Mouse (Mus musculus) hindbrain, embryonic 11.5 days (tissue): ENCODE measurements around the gene Mtr. TPM values are rescaled to one million over a fixed set of nuclear protein-coding genes. Genes with fewer than 3 reads are reported as not detected.

Source experiments
- ATAC-seq: fragments of 200-750 bp; cut with Nextera tagmentation; 2 replicates; pipeline ENCODE4 v1.8.0; 2017; ENCODE audit warnings: mild to moderate bottlenecking, moderate TSS enrichment, moderate library complexity; ENCODE audit not compliant: low FRiP score
- DNase-seq: peaks from one replicate; pipeline ENCODE4 v3.0.0-alpha.2; 2015; ENCODE audit warnings: low spot score
- H3K27ac ChIP-seq: fragments of 300-500 bp; sonication (generic); 2 replicates; pipeline ENCODE4 v1.5.1; 2014; ENCODE audit warnings: mild to moderate bottlenecking, low read depth, low read length
- H3K27me3 ChIP-seq: fragments of 300-500 bp; sonication (generic); 2 replicates; pipeline ENCODE4 v1.6.1; 2014; ENCODE audit warnings: mild to moderate bottlenecking, low read length, moderate library complexity, mixed read lengths; ENCODE audit not compliant: control insufficient read depth, insufficient read depth
- H3K36me3 ChIP-seq: fragments of 300-500 bp; sonication (generic); 2 replicates; pipeline ENCODE4 v1.6.1; 2014; ENCODE audit warnings: mild to moderate bottlenecking, low read length, moderate library complexity, mixed read lengths; ENCODE audit not compliant: control insufficient read depth, insufficient read depth
- H3K4me1 ChIP-seq: fragments of 300-500 bp; sonication (generic); replicated peaks from 2 replicates; pipeline ENCODE4 v1.6.1; 2014; ENCODE audit warnings: low read length, mixed read lengths; ENCODE audit not compliant: control insufficient read depth, insufficient read depth
- H3K4me2 ChIP-seq: fragments of 300-500 bp; sonication (generic); replicated peaks from 2 replicates; pipeline ENCODE4 v1.6.1; 2014; ENCODE audit warnings: mild to moderate bottlenecking, low read depth, low read length
- H3K4me3 ChIP-seq: fragments of 300-500 bp; sonication (generic); 2 replicates; pipeline ENCODE4 v1.5.1; 2014; ENCODE audit warnings: low read depth, low read length
- H3K9ac ChIP-seq: fragments of 300-500 bp; sonication (generic); 2 replicates; pipeline ENCODE4 v1.6.1; 2014; ENCODE audit warnings: low read depth, low read length
- H3K9me3 ChIP-seq: fragments of 300-500 bp; sonication (generic); 2 replicates; pipeline ENCODE4 v1.6.1; 2016; ENCODE audit warnings: low read length; ENCODE audit not compliant: control insufficient read depth
- WGBS: fragments of 180-500 bp; shearing (Covaris S2); extraction: QIAGEN DNeasy Blood & Tissue Kit; methylation state at CpG from one replicate; pipeline ENCODE4 v1.1.7; 2014; 5-methylcytosine and 5-hydroxymethylcytosine counted together
- polyA plus RNA-seq: library from polyadenylated mRNA; unstranded; fragments of >200 nt; fragmentation: Nextera tagmentation; extraction: Ambion mirVana; gene quantifications from 2 replicates; pipeline ENCODE4 v1.2.1, GENCODE M21; 2014

Mtr gene
- polyA plus RNA-seq, 1 experiment from 2014 or later, result 11.5 TPM

DNA sequence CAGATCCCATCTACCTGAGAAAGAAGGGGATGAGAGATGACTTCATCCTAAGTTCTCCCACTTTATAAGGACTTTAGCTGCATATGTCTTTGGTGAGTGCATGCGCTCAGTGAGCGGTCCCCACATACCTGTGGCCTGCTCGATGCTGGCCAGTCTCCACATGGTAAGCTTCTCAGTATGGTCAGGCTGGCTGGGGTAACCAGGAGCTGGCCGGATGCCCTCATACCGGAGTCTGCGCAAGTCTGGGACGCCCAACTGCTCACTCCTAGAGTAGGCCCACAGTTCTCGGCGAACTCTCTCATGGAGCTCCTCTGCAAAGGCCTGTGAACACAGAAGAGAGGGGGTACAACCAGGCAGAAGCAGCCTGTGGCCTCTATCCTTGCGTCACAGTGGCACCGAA, 68.7 kb downstream of the Mtr start:
- no peak for DNase-seq
- H3K27me3 ChIP-seq, result no peaks in the 10 kb centered on the region
- no peak overlapping the region for H3K27ac ChIP-seq
- no peak for ATAC-seq
- H3K36me3 ChIP-seq, result no peaks in the 10 kb centered on the region
- no peaks in the 10 kb centered on the region for H3K9me3 ChIP-seq
- H3K4me2 ChIP-seq, result no peak overlapping the region
- 96% methylated on average over 11 of the region's 11 CpGs for WGBS
- H3K9ac ChIP-seq, result no peak overlapping the region
- H3K4me3 ChIP-seq, result no peak overlapping the region
- H3K4me1 ChIP-seq, result no peaks in the 10 kb centered on the region

DNA sequence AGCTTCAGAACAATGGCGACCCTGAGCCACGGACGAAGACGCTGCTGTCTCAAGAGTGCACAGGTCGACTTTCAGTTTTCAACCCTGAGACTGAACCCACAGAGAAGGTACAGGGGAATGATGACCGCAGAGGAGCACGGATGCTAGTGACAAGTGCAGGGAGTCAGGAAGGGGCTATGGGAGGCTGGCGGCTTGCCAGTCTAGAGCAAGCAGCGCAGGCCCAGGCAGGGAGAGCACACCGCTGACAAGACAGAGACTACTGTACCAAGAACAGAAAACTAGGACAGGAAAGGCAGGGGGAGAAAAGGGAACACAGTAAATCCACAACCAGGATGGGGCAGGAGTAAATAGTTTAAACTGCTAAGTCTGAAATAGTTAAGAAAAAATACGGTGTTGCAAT, 69.1 kb downstream of the Mtr start:
- Histone ChIP-seq H3K4me1 (no peaks in the 10 kb centered on the region), H3K9me3 (no peaks in the 10 kb centered on the region), H3K27ac (no peak overlapping the region), H3K4me2 (no peak overlapping the region), H3K36me3 (no peaks in the 10 kb centered on the region), H3K4me3 (no peak overlapping the region), H3K9ac (no peak overlapping the region), H3K27me3 (no peaks in the 10 kb centered on the region)
- DNase-seq (no peak), ATAC-seq (no peak)
- WGBS, result 89% methylated on average over 11 of the region's 11 CpGs

DNA sequence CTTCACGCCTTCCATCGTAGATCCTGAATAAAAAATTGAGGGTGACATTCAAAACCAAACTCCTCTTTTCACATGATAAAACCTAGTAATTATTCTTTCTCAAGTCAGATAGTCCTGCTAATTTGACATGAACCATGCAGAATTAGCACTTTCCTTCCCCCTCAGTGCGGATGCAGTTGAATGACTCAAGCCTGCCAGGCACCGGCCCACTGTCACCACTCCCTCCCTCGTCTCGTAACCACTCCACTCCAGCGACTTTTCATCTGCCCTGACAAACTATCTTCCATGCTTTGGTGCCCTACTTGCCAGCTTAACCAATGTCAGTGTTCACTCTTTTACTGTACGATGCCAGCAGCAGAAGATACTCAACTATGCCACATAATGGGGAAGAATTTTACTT, 78.4 kb downstream of the Mtr start:
- 67% methylated on average over 8 of the region's 8 CpGs for WGBS

DNA sequence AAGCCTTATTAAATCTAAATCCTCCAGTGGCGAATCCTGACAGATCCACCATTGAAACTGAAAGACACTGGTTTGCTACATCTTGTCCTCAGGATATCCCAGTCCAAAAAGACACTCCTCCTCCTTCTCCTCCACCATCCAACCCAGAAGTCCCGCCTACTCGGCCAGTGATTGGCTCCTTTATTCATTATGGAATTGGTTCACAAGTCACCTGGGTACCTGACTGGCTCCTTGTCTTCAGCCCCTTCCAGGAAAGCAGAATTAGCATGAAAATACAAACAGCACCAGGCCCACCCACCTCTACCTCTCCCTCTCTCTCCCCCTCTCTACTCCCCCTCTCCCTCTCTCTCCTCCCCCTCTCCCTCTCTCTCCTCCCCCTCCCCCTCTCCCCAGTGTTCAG, 81.2 kb downstream of the Mtr start:
- ATAC-seq (no peak), DNase-seq (no peak)
- no peak overlapping the region for H3K4me2 ChIP-seq
- no peaks in the 10 kb centered on the region for H3K4me1 ChIP-seq
- no peak overlapping the region for H3K4me3 ChIP-seq
- WGBS, result 29% methylated on average over 3 of the region's 3 CpGs
- H3K27me3 ChIP-seq, result no peaks in the 10 kb centered on the region
- H3K36me3 ChIP-seq, result no peaks in the 10 kb centered on the region
- no peaks in the 10 kb centered on the region for H3K9me3 ChIP-seq
- H3K9ac ChIP-seq, result no peak overlapping the region
- H3K27ac ChIP-seq, result no peak overlapping the region

More for the DNA sequence above, 78.4 kb downstream of the Mtr start:
- H3K4me1 ChIP-seq, result no peaks in the 10 kb centered on the region
- no peak overlapping the region for H3K4me2 ChIP-seq
- H3K9ac ChIP-seq, result no peak overlapping the region
- H3K9me3 ChIP-seq, result no peaks in the 10 kb centered on the region
- no peaks in the 10 kb centered on the region for H3K36me3 ChIP-seq
- no peak for ATAC-seq
- H3K27ac ChIP-seq, result no peak overlapping the region
- no peak for DNase-seq
- H3K4me3 ChIP-seq, result no peak overlapping the region
- H3K27me3 ChIP-seq, result no peaks in the 10 kb centered on the region

DNA sequence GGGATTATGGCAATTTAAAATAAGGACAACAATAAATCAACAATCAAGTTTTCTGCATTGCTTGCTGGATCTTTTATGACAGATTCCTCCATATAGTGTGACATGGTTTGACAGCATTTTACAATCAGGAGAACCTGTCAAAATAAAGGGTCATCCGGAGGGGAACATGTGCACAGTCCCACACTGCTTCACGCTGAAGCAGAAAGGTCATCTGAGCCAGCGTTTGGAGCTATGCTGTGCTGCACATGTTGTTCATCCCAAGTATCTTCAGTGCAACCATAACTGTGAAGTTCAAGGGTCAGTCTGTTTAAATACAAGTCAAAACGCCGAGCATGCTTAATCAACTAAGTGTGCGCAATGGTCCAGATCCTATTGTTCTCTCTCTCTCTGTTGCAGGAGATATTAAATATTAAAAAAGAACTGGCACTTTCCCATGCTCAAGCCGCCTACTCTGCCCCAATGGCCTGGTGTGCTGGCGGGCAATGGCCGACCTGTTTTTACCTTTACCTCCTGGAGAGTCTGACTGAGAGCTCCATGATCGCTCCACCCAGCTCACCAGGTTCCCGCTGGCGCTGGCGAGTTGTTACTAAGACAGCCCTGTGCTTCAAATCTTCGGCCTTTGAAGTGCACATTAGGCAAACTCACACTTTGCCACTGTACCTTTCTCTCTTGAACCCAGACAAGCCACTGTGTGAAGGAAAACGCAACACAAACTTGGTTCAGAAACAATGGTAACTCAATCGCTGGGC, 81.8 kb downstream of the Mtr start:
- Histone ChIP-seq H3K27me3 (no peaks in the 10 kb centered on the region), H3K4me1 (no peaks in the 10 kb centered on the region), H3K36me3 (no peaks in the 10 kb centered on the region), H3K27ac (no peak overlapping the region), H3K4me2 (no peak overlapping the region), H3K9ac (no peak overlapping the region), H3K9me3 (no peaks in the 10 kb centered on the region), H3K4me3 (no peak overlapping the region)
- DNase-seq (no peak), ATAC-seq (no peak)
- WGBS, result 41% methylated on average over 16 of the region's 16 CpGs

DNA sequence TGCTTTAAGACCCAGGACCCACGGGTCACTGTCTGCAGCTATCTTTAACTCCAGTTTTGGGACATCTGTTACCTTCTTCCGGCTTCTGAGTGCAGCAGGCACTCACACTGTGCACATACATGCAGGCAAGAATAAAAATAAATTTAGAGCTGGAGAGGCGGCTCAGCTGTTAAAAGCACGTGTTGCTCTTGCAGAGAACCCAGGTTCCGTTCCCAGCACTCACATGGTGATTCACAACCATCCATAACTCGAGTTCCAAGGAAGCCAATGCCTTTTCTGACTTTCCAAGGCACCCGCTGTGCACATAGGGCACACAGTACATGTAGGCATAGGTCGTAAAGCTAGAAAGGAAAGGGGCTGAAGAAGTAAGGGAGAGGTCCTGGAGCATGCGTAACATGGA, 90.6 kb downstream of the Mtr start:
- H3K4me2 ChIP-seq, result no peak overlapping the region
- DNase-seq, result no peak
- no peaks in the 10 kb centered on the region for H3K27me3 ChIP-seq
- no peak overlapping the region for H3K27ac ChIP-seq
- H3K4me1 ChIP-seq, result no peaks in the 10 kb centered on the region
- 86% methylated on average over 9 of the region's 9 CpGs for WGBS
- H3K9ac ChIP-seq, result no peak overlapping the region
- no peaks in the 10 kb centered on the region for H3K36me3 ChIP-seq
- ATAC-seq, result no peak
- no peaks in the 10 kb centered on the region for H3K9me3 ChIP-seq
- H3K4me3 ChIP-seq, result no peak overlapping the region

DNA sequence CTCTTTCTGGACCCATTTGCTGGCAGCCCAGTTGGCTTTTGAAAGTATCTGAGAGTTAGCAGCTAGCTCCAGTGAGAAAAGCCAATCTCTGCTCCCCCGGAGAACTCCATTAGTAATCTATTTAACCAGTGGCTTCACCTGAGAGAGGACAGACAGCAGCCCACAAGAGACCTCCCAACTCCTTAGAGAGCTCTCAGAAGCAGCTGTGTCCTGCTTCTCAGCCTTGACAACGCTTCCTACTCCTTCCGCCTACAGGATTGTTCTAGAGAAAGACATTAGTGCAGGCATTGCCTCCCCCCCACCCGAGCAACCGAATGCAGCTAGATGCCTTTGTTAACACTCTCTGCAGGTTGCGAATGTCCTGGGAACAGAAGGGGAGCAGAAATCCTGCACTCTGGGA, 91.5 kb downstream of the Mtr start:
- WGBS, result 14% methylated on average over 6 of the region's 6 CpGs
- Histone ChIP-seq H3K4me1 (no peaks in the 10 kb centered on the region), H3K36me3 (no peaks in the 10 kb centered on the region), H3K9me3 (no peaks in the 10 kb centered on the region), H3K9ac (no peak overlapping the region), H3K4me3 (no peak overlapping the region), H3K4me2 (no peak overlapping the region), H3K27me3 (no peaks in the 10 kb centered on the region), H3K27ac (no peak overlapping the region)
- peak; percentile 13 for DNase-seq
- ATAC-seq, result no peak

DNA sequence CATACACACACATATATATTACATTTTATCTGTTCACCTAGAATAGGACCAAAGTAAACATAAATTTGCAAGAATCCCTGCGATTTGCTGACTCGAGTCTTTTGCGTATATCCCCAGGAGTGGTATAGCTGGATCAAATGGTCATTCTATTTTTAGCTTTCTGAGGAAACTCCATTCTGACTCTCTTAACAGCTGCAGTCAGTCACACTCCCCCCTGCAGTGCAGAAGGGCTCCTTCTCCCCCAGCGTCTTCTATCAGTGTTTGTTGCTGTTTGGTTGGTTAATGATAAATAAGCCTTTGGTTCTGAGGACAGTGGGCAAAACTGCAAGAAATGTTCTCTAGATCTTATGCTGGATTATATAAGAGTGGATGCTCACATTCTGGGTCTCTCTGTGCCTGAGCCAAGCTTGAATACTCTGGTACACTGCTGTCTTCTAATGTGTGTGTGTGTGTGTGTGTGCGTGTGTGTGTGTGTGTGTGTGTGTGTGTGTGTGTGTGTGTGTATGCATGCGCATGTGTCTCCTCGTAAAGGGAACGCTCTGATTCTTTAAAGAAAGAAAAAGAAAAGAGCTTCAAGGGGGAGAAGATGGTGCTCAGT, 92.4 kb downstream of the Mtr start:
- H3K4me2 ChIP-seq, result no peak overlapping the region
- DNase-seq, result no peak
- WGBS, result 68% methylated on average over 8 of the region's 8 CpGs

DNA sequence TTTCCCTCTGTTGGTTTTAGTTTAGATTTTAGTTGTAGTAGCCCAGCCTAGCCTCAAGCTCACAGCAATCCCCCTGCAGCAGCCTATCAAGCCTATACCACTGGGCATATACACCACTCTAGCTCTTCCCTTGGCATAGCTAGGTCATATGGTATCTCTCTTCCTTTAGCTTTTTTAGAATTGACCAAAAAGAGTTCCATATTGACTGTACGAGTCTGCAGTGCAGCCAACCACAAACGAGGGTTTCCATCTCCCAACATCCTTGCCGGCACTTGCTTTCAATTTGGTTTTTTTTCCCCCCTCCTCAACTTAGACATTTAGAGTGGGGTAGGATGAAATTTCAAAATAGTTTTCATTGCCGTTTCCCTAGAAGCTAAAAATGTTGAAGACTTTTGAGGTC, 95.5 kb downstream of the Mtr start:
- 91% methylated on average over 4 of the region's 4 CpGs for WGBS
- no peak overlapping the region for H3K4me3 ChIP-seq

More for the DNA sequence above, 92.4 kb downstream of the Mtr start:
- Histone ChIP-seq H3K9me3 (no peaks in the 10 kb centered on the region), H3K9ac (no peak overlapping the region), H3K36me3 (no peaks in the 10 kb centered on the region), H3K27me3 (no peaks in the 10 kb centered on the region), H3K4me1 (no peaks in the 10 kb centered on the region), H3K4me3 (no peak overlapping the region), H3K27ac (no peak overlapping the region)
- ATAC-seq, result no peak

More for the DNA sequence above, 95.5 kb downstream of the Mtr start:
- no peak for ATAC-seq
- Histone ChIP-seq H3K9me3 (no peaks in the 10 kb centered on the region), H3K36me3 (no peaks in the 10 kb centered on the region), H3K27me3 (no peaks in the 10 kb centered on the region), H3K9ac (no peak overlapping the region), H3K4me1 (no peaks in the 10 kb centered on the region), H3K27ac (no peak overlapping the region), H3K4me2 (no peak overlapping the region)
- DNase-seq, result no peak
